Mouse (Mus musculus): ENCODE measurements at regions not wholly inside any gene's neighbourhood (a gene's known extent, or its start where the extent isn't known, plus 50 kb on each side); places are given as distances from the start of the nearest gene placed in this dataset.

GRCm38 (mm10) chr8:95980405-95980804, 92.1 kb upstream of the Got2 start:
- DNase-seq (ENCODE audit: low spot score in 2 of 2), result no peak

- DNase-seq (ENCODE audit: low spot score in 2 of 2), result no peak
Observed at GRCm38 (mm10) chr8:95979223-95979622, 90.9 kb upstream of the Got2 start.

GRCm38 (mm10) chr8:95974889-95975288, 86.5 kb upstream of the Got2 start:
- DNase-seq (ENCODE audit: low spot score in 2 of 2), result no peak

- no peak for DNase-seq (ENCODE audit: low spot score in 2 of 2)
Observed at GRCm38 (mm10) chr8:95974231-95974630, 85.9 kb upstream of the Got2 start.

- no peak for DNase-seq (ENCODE audit: low spot score in 2 of 2)
Observed at GRCm38 (mm10) chr8:95973571-95973970, 85.2 kb upstream of the Got2 start.

GRCm38 (mm10) chr8:95968828-95969227, 80.5 kb upstream of the Got2 start:
- no peak for DNase-seq (ENCODE audit: low spot score in 2 of 2)

GRCm38 (mm10) chr8:95966430-95966829, 78.1 kb upstream of the Got2 start:
- DNase-seq (ENCODE audit: low spot score in 2 of 2), result no peak

GRCm38 (mm10) chr8:95952257-95952656, 63.9 kb upstream of the Got2 start:
- no peak for DNase-seq (ENCODE audit: low spot score in 2 of 2)

GRCm38 (mm10) chr8:95951794-95952193, 63.4 kb upstream of the Got2 start:
- peak; percentile 37 to 75 for DNase-seq (ENCODE audit: low spot score in 2 of 2)
